ENCODE assay signal across 10 mouse cellular contexts in the genomic region with DNA sequence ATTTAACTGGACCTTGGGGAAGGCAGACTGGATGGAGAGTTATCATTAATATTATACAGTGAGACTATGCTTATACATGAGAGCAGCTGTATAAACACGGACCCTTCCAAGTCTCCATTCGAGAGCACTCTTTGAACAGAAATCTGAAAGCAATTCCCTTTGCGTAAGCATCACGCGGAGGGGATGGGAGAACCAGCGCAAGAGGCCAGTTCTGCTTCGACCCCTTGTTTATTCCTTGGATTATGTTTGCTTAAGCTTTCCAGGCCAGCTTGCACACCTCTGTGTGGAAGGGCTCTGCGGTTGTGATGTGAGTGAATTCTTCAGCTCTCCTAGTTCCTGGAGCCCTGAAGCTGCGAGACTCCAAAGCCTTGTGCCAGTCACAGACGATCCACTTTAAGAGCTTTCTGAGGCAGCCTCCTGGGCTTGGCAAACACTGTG.
DNase-seq lines count a peak whose midpoint lies in the region; ATAC-seq lines count a peak whose summit lies in the region.
"Had no signal": no experiment of that assay in that cellular context is flagged by ENCODE, and none has a peak within 500 bp of the region (broad histone marks: within the 10 kb centered on the region; RNA-seq: fewer than 3 reads in every experiment).

No protein-coding gene starts in this region.

- H3K27ac ChIP-seq in forebrain, embryonic 14.5 days (ENCODE audit: low read depth, low read length) = no peak overlapping the region
- no peak overlapping the region for H3K27ac ChIP-seq in forebrain, embryonic 12.5 days
- peak overlapping the region; percentile 58 for H3K27ac ChIP-seq in limb, embryonic 13.5 days
- no peak overlapping the region for H3K27ac ChIP-seq in limb, embryonic 10.5 days
- H3K27ac ChIP-seq in stomach, embryonic 15.5 days = peak overlapping the region; percentile 38
- H3K27ac ChIP-seq: forebrain, embryonic 13.5 days; liver, embryonic 12.5 days had no signal

- WGBS in forebrain, embryonic 14.5 days = 90% methylated on average over 10 of the region's 10 CpGs
- WGBS in forebrain, embryonic 12.5 days = 76% methylated on average over 10 of the region's 10 CpGs
- 68% methylated on average over 10 of the region's 10 CpGs for WGBS in limb, embryonic 13.5 days
- WGBS in limb, embryonic 10.5 days = 89% methylated on average over 10 of the region's 10 CpGs
- 36% methylated on average over 10 of the region's 10 CpGs for WGBS in stomach, embryonic 15.5 days

- no peaks in the 10 kb centered on the region for H3K4me1 ChIP-seq in forebrain, embryonic 14.5 days (ENCODE audit: control insufficient read depth, insufficient read depth, low read length)
- H3K4me1 ChIP-seq in forebrain, embryonic 12.5 days = no peaks in the 10 kb centered on the region
- no peaks in the 10 kb centered on the region for H3K4me1 ChIP-seq in limb, embryonic 13.5 days
- no peaks in the 10 kb centered on the region for H3K4me1 ChIP-seq in limb, embryonic 10.5 days
- H3K4me1 ChIP-seq in stomach, embryonic 15.5 days = no peaks in the 10 kb centered on the region
- H3K4me1 ChIP-seq: forebrain, embryonic 13.5 days; liver, embryonic 12.5 days had no signal

- H3K4me2 ChIP-seq in forebrain, embryonic 14.5 days (ENCODE audit: low read length) = no peak overlapping the region
- H3K4me2 ChIP-seq in forebrain, embryonic 12.5 days = no peak overlapping the region
- peak overlapping the region; percentile 19; the same call in 1 of the 2 replicates for H3K4me2 ChIP-seq in limb, embryonic 13.5 days (replicated peaks)
- peak overlapping the region; percentile 38 for H3K4me2 ChIP-seq in stomach, embryonic 15.5 days
- H3K4me2 ChIP-seq: forebrain, embryonic 13.5 days; liver, embryonic 12.5 days had no signal

- DNase-seq in forebrain, embryonic 14.5 days (ENCODE audit: low spot score) = peak; percentile 3
- DNase-seq in limb, embryonic 10.5 days (ENCODE audit: low spot score) = no peak
- DNase-seq in lung, adult 18-20 months = peak; percentile 26 to 45
- DNase-seq in urinary bladder, postnatal 14 days (ENCODE audit: low spot score) = no peak
- no peak for DNase-seq in layer of hippocampus, postnatal 25 days (ENCODE audit: extremely low spot score in 1 of 2, low spot score in 1 of 2)

- no peaks in the 10 kb centered on the region for H3K9me3 ChIP-seq in forebrain, embryonic 14.5 days (replicated peaks; ENCODE audit: control insufficient read depth, low read length)
- no peaks in the 10 kb centered on the region for H3K9me3 ChIP-seq in forebrain, embryonic 12.5 days
- no peaks in the 10 kb centered on the region; the same call in 1 of the 2 replicates for H3K9me3 ChIP-seq in limb, embryonic 13.5 days
- H3K9me3 ChIP-seq in limb, embryonic 10.5 days (replicated peaks) = no peaks in the 10 kb centered on the region
- H3K9me3 ChIP-seq in stomach, embryonic 15.5 days = no peaks in the 10 kb centered on the region
- H3K9me3 ChIP-seq: forebrain, embryonic 13.5 days; liver, embryonic 12.5 days had no signal

- no peak overlapping the region for H3K9ac ChIP-seq in forebrain, embryonic 14.5 days (ENCODE audit: low read length)
- no peak overlapping the region for H3K9ac ChIP-seq in forebrain, embryonic 12.5 days
- no peak overlapping the region for H3K9ac ChIP-seq in limb, embryonic 13.5 days
- no peak overlapping the region for H3K9ac ChIP-seq in stomach, embryonic 15.5 days
- H3K9ac ChIP-seq: forebrain, embryonic 13.5 days; liver, embryonic 12.5 days had no signal

- no peaks in the 10 kb centered on the region for H3K36me3 ChIP-seq in forebrain, embryonic 14.5 days (ENCODE audit: control insufficient read depth, insufficient read depth, low read length)
- H3K36me3 ChIP-seq in forebrain, embryonic 12.5 days (replicated peaks) = no peaks in the 10 kb centered on the region
- no peaks in the 10 kb centered on the region for H3K36me3 ChIP-seq in limb, embryonic 13.5 days
- no peaks in the 10 kb centered on the region for H3K36me3 ChIP-seq in limb, embryonic 10.5 days
- no peaks in the 10 kb centered on the region for H3K36me3 ChIP-seq in stomach, embryonic 15.5 days
- H3K36me3 ChIP-seq: liver, embryonic 12.5 days had no signal

- H3K4me3 ChIP-seq in forebrain, embryonic 14.5 days (ENCODE audit: low read depth, low read length) = no peak overlapping the region
- H3K4me3 ChIP-seq in forebrain, embryonic 12.5 days (replicated peaks) = no peak overlapping the region
- no peak overlapping the region for H3K4me3 ChIP-seq in limb, embryonic 13.5 days
- no peak overlapping the region for H3K4me3 ChIP-seq in limb, embryonic 10.5 days
- peak overlapping the region; percentile 8; the same call in 1 of the 2 replicates for H3K4me3 ChIP-seq in stomach, embryonic 15.5 days (replicated peaks)
- H3K4me3 ChIP-seq: forebrain, embryonic 13.5 days; liver, embryonic 12.5 days had no signal

- no peaks in the 10 kb centered on the region for H3K27me3 ChIP-seq in forebrain, embryonic 14.5 days (replicated peaks; ENCODE audit: control insufficient read depth, insufficient read depth, low read length)
- no peaks in the 10 kb centered on the region for H3K27me3 ChIP-seq in forebrain, embryonic 12.5 days
- no peaks in the 10 kb centered on the region for H3K27me3 ChIP-seq in limb, embryonic 13.5 days
- H3K27me3 ChIP-seq in limb, embryonic 10.5 days (ENCODE audit: low read depth, poor library complexity, severe bottlenecking) = no peaks in the 10 kb centered on the region
- no peaks in the 10 kb centered on the region for H3K27me3 ChIP-seq in stomach, embryonic 15.5 days (replicated peaks)
- H3K27me3 ChIP-seq: forebrain, embryonic 13.5 days; liver, embryonic 12.5 days had no signal

- no peak for ATAC-seq in forebrain, embryonic 14.5 days
- no peak for ATAC-seq in forebrain, embryonic 12.5 days (ENCODE audit: low FRiP score)
- ATAC-seq in limb, embryonic 13.5 days (ENCODE audit: low FRiP score, low read depth) = peak; percentile 79
- peak; percentile 39; the same call in 1 of the 2 replicates for ATAC-seq in stomach, embryonic 15.5 days (ENCODE audit: insufficient read depth, low FRiP score, low read depth)
- ATAC-seq: forebrain, embryonic 13.5 days had no signal

Comparison
In these comparisons a context has a peak if more than half of its experiments do, and no peak if none do; other contexts are left out.
1. H3K27ac ChIP-seq: peak in limb, embryonic 13.5 days (single experiment) and stomach, embryonic 15.5 days (single experiment); none in forebrain, embryonic 14.5 days (single experiment), forebrain, embryonic 12.5 days (single experiment) and limb, embryonic 10.5 days (single experiment).
2. ATAC-seq: peak in limb, embryonic 13.5 days (single experiment) and stomach, embryonic 15.5 days (single experiment); none in forebrain, embryonic 14.5 days (single experiment) and forebrain, embryonic 12.5 days (single experiment).
3. DNase-seq: peak in forebrain, embryonic 14.5 days (single experiment) and lung, adult 18-20 months (2 of 2); none in limb, embryonic 10.5 days (single experiment), urinary bladder, postnatal 14 days (single experiment) and layer of hippocampus, postnatal 25 days (0 of 2).
4. H3K4me2 ChIP-seq: peak in limb, embryonic 13.5 days (single experiment) and stomach, embryonic 15.5 days (single experiment); none in forebrain, embryonic 14.5 days (single experiment) and forebrain, embryonic 12.5 days (single experiment).